Mouse (Mus musculus) sigmoid colon, adult 10 weeks (tissue): ENCODE measurements around the gene Gm5926. TPM values are rescaled to one million over a fixed set of nuclear protein-coding genes. Genes with fewer than 3 reads are reported as not detected.

Experiments
- polyA plus RNA-seq: library from polyadenylated mRNA; stranded (reverse); fragments of 350-450 nt; fragmentation: Illumina TruSeq; extraction: RNeasy Lipid Tissue Mini Kit (QIAGEN cat#74804); gene quantifications from one replicate; pipeline ENCODE4 v1.2.3, GENCODE M21; 2014; ENCODE audit warnings: low read depth, low replicate concordance

The Gm5926 gene
- polyA plus RNA-seq = not detected

GRCm38 (mm10) chrX:32650416-32650815, at the start of gene Gm5926:
Gene Gm5926, plus strand, starts transcription at chrX:32650716.

Other genes with a start within 250 kb of the Gm5926 start
- not detected for gene Btbd35f1, start 90.7 kb upstream of the Gm5926 start, polyA plus RNA-seq
- not detected for gene Btbd35f21, start 75.4 kb downstream of the Gm5926 start, polyA plus RNA-seq
- gene Btbd35f30, start 243.9 kb downstream of the Gm5926 start, polyA plus RNA-seq = not detected